ENCODE assay signal across 15 mouse cellular contexts in genomic region chr4:152392192-152392591, GRCm38 (mm10). TPM values are rescaled to one million over a fixed set of nuclear protein-coding genes. Genes with fewer than 3 reads are reported as not detected.
DNase-seq lines count a peak whose midpoint lies in the region; ATAC-seq and TF ChIP-seq lines count a peak whose summit lies in the region.
"Had no signal": no experiment of that assay in that cellular context is flagged by ENCODE, and none has a peak within 500 bp of the region (broad histone marks: within the 10 kb centered on the region; RNA-seq: fewer than 3 reads in every experiment).

No protein-coding gene starts in this region.

- WGBS in hindbrain, postnatal 0 days = 53% methylated on average over 5 of the region's 5 CpGs
- WGBS in hindbrain, embryonic 16.5 days = 52% methylated on average over 5 of the region's 5 CpGs

- H3K27me3 ChIP-seq in hindbrain, postnatal 0 days (ENCODE audit: insufficient read depth, low read length) = no peaks in the 10 kb centered on the region
- H3K27me3 ChIP-seq in hindbrain, embryonic 16.5 days (replicated peaks; ENCODE audit: control insufficient read depth, insufficient read depth, low read length) = no peaks in the 10 kb centered on the region
- H3K27me3 ChIP-seq: embryonic facial prominence, embryonic 12.5 days; forebrain, embryonic 15.5 days; limb, embryonic 13.5 days; lung, embryonic 15.5 days; midbrain, embryonic 15.5 days had no signal

- H3K36me3 ChIP-seq in hindbrain, postnatal 0 days (ENCODE audit: insufficient read depth, low read length) = no peaks in the 10 kb centered on the region
- 0 out of 2 replicates have a peak, but pooled peaks cover 2% of the 10 kb centered on the region for H3K36me3 ChIP-seq in hindbrain, embryonic 16.5 days (ENCODE audit: control insufficient read depth, insufficient read depth, low read length)
- H3K36me3 ChIP-seq: embryonic facial prominence, embryonic 12.5 days; heart, embryonic 15.5 days; limb, embryonic 13.5 days; lung, embryonic 15.5 days had no signal

- no peak overlapping the region for H3K9ac ChIP-seq in hindbrain, postnatal 0 days (replicated peaks; ENCODE audit: low read length)
- H3K9ac ChIP-seq in hindbrain, embryonic 16.5 days (ENCODE audit: low read depth, low read length) = no peak overlapping the region
- H3K9ac ChIP-seq: embryonic facial prominence, embryonic 12.5 days; forebrain, embryonic 15.5 days; heart, embryonic 15.5 days; limb, embryonic 13.5 days; lung, embryonic 15.5 days; midbrain, embryonic 15.5 days had no signal

- H3K4me3 ChIP-seq in hindbrain, postnatal 0 days (ENCODE audit: low read length) = no peak overlapping the region
- no peak overlapping the region for H3K4me3 ChIP-seq in hindbrain, embryonic 16.5 days (ENCODE audit: low read length)
- H3K4me3 ChIP-seq: embryonic facial prominence, embryonic 12.5 days; forebrain, embryonic 15.5 days; heart, embryonic 15.5 days; limb, embryonic 13.5 days; lung, embryonic 15.5 days; midbrain, embryonic 15.5 days had no signal

- intact Hi-C loops in heart, postnatal 14 days (cut with DNase I) = no loop called here

- H3K4me2 ChIP-seq in hindbrain, postnatal 0 days (ENCODE audit: low read depth, low read length) = no peak overlapping the region
- no peak overlapping the region for H3K4me2 ChIP-seq in hindbrain, embryonic 16.5 days (ENCODE audit: low read length)
- H3K4me2 ChIP-seq: embryonic facial prominence, embryonic 12.5 days; forebrain, embryonic 15.5 days; heart, embryonic 15.5 days; limb, embryonic 13.5 days; lung, embryonic 15.5 days; midbrain, embryonic 15.5 days had no signal

- H3K27ac ChIP-seq in hindbrain, postnatal 0 days = no peak overlapping the region
- H3K27ac ChIP-seq in hindbrain, embryonic 16.5 days (ENCODE audit: low read depth, low read length) = no peak overlapping the region
- H3K27ac ChIP-seq: embryonic facial prominence, embryonic 12.5 days; forebrain, embryonic 15.5 days; heart, embryonic 15.5 days; limb, embryonic 13.5 days; lung, embryonic 15.5 days; midbrain, embryonic 15.5 days had no signal

- 0 out of 2 replicates have a peak, but pooled peaks have one; percentile 6 for ATAC-seq in hindbrain, postnatal 0 days
- no peak for ATAC-seq in hindbrain, embryonic 16.5 days
- ATAC-seq: CD4-positive, CD25-positive, alpha-beta regulatory T cell, adult 4 months; forebrain, embryonic 15.5 days; midbrain, embryonic 15.5 days had no signal

- peak; percentile 50 for DNase-seq in hindbrain, postnatal 0 days (ENCODE audit: low spot score)
- DNase-seq in cerebellum, adult 18-20 months = peak; percentile 63 to 65
- DNase-seq in layer of hippocampus, adult 8-10 months (ENCODE audit: low spot score in 2 of 2) = peak; percentile 64 to 67
- DNase-seq in right cerebral cortex, postnatal 14 days = peak; percentile 66
- no peak for DNase-seq in thymus, postnatal 25 days
- no peak for DNase-seq in heart, postnatal 14 days
- DNase-seq: kidney, adult 18-20 months had no signal

- TF ChIP-seq CTCF in hindbrain, postnatal 0 days (IDR thresholded peaks at IDR 0.05; ENCODE audit: low read depth) = peak; percentile 26

- no peaks in the 10 kb centered on the region for H3K4me1 ChIP-seq in hindbrain, postnatal 0 days (ENCODE audit: insufficient read depth, low read length)
- H3K4me1 ChIP-seq in hindbrain, embryonic 16.5 days (ENCODE audit: control insufficient read depth, insufficient read depth, low read depth, low read length) = no peaks in the 10 kb centered on the region
- H3K4me1 ChIP-seq: embryonic facial prominence, embryonic 12.5 days; heart, embryonic 15.5 days; lung, embryonic 15.5 days; midbrain, embryonic 15.5 days had no signal

- no peaks in the 10 kb centered on the region for H3K9me3 ChIP-seq in hindbrain, postnatal 0 days (ENCODE audit: low read length)
- no peaks in the 10 kb centered on the region for H3K9me3 ChIP-seq in hindbrain, embryonic 16.5 days (ENCODE audit: control insufficient read depth, low read length)
- H3K9me3 ChIP-seq: embryonic facial prominence, embryonic 12.5 days; forebrain, embryonic 15.5 days; heart, embryonic 15.5 days; limb, embryonic 13.5 days; lung, embryonic 15.5 days; midbrain, embryonic 15.5 days had no signal

RNA-seq across cellular contexts. Expression of gene Chd5, which starts 53.7 kb away (rescaled TPM):
- 60.1 and 61.2 TPM in 2 replicates for total RNA-seq in hindbrain, postnatal 0 days (2014; rRNA removed)
- polyA plus RNA-seq in hindbrain, postnatal 0 days (2015; fragmentation: Nextera tagmentation; extraction: Ambion mirVana) = 65.6 and 69.7 TPM in 2 replicates
- polyA plus RNA-seq in hindbrain, embryonic 16.5 days (2015; fragmentation: Nextera tagmentation; extraction: Ambion mirVana) = 46.7 and 47.7 TPM in 2 replicates
- 100 to 1,000 TPM; 123 to 147 (median 134) TPM for total RNA-seq in layer of hippocampus, adult 8-10 months (2022)
- total RNA-seq in heart, postnatal 14 days (2021) = under 1 TPM; 0.10 to 0.60 TPM

Comparison
In these comparisons a context has a peak if more than half of its experiments do, and no peak if none do; other contexts are left out.
1. DNase-seq: peak in hindbrain, postnatal 0 days (single experiment), cerebellum, adult 18-20 months (2 of 2), layer of hippocampus, adult 8-10 months (2 of 2) and right cerebral cortex, postnatal 14 days (single experiment); none in thymus, postnatal 25 days (single experiment) and heart, postnatal 14 days (0 of 2).
2. RNA of gene Chd5, which starts 53.7 kb away (total RNA-seq): 123 to 147 TPM in layer of hippocampus, adult 8-10 months and 60.1 to 61.2 TPM in hindbrain, postnatal 0 days; 0.10 to 0.60 TPM in heart, postnatal 14 days; every median in the first group is over 10 times any median in the second.